Mouse (Mus musculus) cerebellum, postnatal 14 days (tissue): ENCODE measurements around the gene Cbfa2t3.

Experiments used
- DNase-seq, 2 experiments: peaks; one replicate each; pipeline ENCODE4 v3.0.0; 2021; ENCODE audit warnings: mixed read lengths in 2 of 2

Cbfa2t3 gene

GRCm38 (mm10) chr8:122663670-122664069 lies 35.2 kb downstream of the Cbfa2t3 start:
- no peak for DNase-seq

GRCm38 (mm10) chr8:122663106-122663505 lies 35.8 kb downstream of the Cbfa2t3 start:
- no peak for DNase-seq

DNA sequence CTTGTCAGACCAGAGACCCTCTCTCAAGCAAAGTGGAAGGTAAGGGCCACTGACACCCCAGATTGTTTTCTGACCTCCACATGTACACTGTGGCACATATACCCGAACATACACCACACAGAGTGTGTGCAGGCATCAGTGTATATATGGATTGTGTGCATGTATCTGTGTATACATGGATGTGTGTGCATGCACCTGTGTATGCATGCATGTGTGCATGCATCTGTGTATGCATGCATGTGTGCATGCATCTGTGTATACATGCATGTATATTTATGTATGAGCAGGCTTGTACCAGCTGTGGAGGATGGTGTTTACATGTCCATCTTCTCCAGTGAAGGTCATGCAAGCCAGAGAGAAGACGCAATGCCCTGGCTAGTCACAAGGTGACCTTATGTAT lies 37.0 kb downstream of the Cbfa2t3 start:
- no peak for DNase-seq

DNA sequence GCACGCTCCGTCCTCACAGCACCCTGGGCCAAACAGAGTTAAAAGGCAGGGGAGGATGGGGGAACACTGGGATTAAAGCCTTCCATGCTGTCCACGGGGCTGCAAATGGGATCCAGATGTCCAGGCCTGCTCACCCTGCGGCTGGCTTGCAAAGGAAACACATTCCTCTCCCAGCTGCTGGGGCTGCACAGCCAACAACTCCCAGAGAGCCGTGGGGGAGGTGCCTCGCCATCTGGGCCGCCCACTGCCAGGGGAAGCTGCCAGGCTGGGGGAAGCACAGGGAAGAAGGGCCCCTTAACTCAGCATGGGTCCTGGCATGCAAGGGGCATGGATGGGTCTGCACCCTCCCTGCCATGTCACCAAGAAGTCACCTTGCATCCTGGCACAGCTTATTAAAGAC lies 37.8 kb downstream of the Cbfa2t3 start:
- DNase-seq, result peak; percentile 78

DNA sequence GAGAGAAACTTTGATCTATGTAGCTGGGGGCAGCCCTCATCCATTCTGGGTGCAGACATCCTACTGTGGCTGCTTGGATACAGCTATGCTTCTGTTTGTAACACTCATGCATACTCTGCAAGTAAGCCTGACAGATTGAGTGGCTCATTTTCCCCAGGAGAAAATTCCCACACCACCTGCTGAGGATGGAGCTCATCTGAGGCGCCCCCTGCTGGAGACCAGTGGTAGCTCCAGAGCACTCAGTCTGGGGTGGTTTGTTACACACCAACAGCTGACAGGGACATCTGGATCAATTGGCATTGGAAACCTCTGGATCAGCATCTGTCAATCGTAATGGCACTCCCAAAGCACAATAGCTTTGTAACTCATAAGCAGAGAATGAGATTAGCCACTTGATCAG lies 38.9 kb downstream of the Cbfa2t3 start:
- peak in 1 of 2 experiments; percentile 57 for DNase-seq

DNA sequence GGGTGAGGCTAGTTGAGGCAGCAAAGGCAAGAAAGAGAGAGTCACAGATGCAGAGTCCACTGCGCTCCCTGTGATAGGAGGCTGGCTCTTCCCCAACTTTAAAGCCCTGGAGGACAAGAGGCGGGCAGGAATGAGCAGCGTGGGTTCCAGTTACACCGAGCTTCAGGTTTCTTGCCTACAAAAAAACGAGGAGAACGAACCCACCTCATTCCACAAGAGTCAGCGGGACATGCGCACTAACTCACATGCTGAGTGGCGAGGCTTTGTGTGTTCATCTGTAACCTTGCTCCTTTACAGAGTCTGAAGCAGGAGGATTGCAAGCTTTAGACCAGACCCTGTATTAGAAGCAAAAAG lies 40.1 kb downstream of the Cbfa2t3 start:
- DNase-seq, result no peak

GRCm38 (mm10) chr8:122658149-122658806 lies 40.6 kb downstream of the Cbfa2t3 start:
- no peak for DNase-seq

DNA sequence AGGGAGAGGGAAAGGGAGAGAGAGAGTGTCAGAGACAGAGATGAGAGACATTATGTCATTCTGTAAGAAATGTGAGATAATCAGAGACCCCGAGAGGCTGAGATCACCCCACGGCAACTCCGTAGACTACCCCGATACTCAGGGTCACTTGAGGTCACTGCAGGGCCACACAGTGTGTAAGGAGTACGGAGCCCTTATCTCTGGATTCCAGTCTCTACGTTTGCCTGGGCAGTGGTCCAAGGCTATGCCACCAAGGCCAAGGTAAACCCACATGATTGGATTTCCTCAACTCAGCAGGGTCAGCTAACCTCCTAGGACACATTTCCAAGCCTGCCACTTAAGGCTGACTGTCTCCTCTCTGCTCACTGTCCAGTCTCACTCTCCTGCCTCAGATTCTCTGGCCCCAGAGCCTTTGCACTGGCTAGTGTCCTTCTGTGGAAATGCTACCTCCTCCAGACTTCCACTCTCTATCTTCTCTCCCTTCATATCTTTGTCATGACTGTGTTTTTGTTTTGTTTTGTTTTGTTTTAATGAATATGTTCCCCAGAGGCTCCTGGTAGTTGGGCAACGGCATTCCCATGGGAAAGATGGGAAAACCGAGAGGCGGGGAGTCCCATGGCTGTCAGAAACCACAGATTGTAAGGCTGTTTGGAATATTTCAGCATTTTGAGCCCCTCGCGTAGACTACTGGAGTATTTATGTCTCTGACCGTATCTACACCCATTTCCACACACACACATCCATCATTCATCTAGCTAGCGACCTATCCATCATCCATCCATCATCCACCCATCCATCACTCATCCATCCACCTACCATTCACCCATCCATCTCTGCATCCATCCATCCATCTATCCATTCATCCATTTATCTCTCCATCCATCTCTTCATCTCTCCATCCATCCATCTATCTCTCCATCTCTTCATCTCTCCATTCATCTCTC lies 42.6 kb downstream of the Cbfa2t3 start:
- DNase-seq, result peak; percentile 57 to 60

- peak; percentile 50 to 59 for DNase-seq
Measured at GRCm38 (mm10) chr8:122654768-122655167, 44.1 kb downstream of the Cbfa2t3 start.

GRCm38 (mm10) chr8:122652643-122653042 lies 46.3 kb downstream of the Cbfa2t3 start:
- DNase-seq, result no peak

GRCm38 (mm10) chr8:122651326-122651921 lies 47.5 kb downstream of the Cbfa2t3 start:
- peak in 1 of 2 experiments; percentile 57 for DNase-seq

GRCm38 (mm10) chr8:122648192-122648970 lies 50.5 kb downstream of the Cbfa2t3 start:
- DNase-seq, result no peak

DNA sequence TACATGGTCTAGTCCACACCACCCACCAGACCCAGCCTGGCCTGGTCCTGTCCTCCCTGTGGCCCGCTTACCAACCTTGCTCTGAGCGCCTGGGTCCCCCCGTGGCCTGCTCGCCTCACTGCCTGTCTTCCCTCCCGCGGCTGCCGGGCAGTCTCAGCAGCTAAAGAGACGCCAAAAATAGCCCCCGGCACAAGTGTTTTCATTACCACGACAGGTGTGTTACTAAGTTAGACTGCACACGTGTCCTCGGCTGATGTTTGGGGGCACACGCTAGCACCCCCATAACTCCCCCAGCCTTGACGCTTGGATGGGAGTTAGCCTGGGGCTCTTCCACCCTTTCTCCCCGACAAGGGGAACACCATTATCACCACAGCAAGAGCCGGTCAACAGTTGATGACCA lies 52.6 kb downstream of the Cbfa2t3 start:
- no peak for DNase-seq

DNA sequence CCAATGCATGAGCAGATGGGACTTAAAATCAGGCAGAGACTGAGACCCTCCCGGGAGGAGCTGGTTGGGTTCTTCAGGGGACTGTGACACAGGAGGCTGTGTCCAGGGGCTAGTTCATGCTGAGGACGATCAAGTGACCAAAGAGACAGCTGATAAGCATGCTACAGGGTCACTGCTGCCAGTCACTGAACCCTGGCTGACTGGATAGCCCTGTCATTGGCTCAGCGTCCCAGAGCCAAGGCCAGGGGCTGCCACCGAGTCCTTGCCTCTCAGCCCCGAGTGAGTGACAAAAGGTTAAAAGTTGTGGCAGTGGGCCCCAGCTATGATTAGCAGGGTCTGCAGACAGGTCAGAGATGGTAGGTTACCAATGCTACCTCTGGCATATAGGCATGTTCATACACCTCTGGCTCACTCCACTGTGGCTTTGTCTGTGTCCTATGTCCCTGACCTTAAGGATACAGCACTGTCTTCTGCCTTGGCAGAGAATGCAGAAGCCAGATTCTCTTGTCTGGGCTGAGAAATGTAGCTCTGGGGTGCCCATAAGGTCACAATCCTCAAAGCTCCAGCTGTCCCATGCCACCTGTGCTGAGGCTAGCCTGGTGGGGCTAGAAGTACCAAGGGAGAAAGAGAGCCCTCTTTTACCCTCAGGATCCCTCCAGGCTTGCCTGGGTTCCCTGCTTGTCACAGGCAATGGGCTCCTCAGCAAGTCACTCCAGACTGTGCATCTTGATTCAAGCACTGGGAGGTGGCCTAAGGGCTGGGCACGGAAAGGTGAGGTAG lies 54.5 kb downstream of the Cbfa2t3 start:
- DNase-seq, result no peak

DNA sequence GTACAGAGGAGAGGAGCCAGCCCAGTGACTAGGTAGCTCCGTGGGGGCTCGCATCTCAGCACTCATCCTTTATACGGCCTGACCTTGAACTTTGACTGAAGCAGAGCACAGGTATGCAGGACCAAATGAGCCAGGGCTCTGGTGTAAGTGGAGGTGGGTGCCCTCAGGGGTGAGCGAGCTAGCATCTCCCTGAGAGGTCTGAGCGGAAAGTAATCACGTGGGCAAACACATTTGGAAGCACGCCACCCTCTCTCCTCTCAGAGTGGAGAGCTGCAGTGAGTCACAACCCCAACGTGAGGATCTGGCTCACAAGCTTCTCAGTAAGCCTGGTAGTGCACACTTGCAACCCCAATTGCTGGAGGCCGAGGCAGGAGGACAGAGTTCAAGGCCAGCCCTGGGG lies 56.8 kb downstream of the Cbfa2t3 start:
- DNase-seq, result peak; percentile 60 to 71

DNA sequence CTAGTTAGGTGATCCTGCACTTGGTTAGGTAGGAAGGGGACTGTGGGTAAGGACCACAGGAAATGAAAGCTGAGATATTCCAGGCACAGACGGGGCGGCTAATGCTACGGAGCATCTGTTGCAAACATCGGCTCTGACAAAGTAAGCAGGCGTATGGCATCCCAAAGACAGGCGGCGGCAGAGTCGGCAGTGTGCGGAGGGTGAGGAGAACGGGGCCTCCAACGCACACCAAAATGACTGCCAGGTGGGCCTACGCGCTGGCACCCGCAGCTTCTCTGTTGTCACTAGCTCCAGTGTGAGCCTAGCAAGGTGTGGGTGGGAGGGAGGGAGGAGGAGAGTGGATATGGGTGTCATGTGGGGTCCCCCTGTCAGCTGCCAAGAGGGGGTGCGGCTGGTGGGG lies 57.5 kb downstream of the Cbfa2t3 start:
- DNase-seq, result no peak

DNA sequence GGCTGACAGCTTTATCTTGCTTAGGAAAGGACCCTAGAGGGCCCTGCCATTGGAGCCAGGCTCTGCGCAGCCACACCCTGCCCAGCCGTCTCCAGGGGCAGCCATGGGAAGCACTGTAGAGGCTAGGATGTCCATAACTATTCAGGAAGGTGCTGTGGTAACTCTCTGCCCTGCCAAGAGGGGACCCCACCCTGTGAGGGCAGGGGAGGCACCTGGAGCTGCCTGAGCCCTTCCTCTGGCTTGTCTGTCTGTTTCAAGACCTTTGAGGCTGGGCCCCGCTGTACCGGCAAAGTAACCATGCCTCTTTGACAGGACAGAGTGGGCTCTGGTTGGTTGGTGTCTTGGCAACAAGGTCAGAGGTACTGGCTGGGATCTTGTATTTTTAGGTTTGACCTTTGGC lies 58.1 kb downstream of the Cbfa2t3 start:
- DNase-seq, result no peak

GRCm38 (mm10) chr8:122639521-122640248 lies 59.2 kb downstream of the Cbfa2t3 start:
- DNase-seq, result peak; percentile 86 to 88

- DNase-seq, result peak; percentile 72 to 77
Measured at GRCm38 (mm10) chr8:122638601-122639000, 60.3 kb downstream of the Cbfa2t3 start.

DNA sequence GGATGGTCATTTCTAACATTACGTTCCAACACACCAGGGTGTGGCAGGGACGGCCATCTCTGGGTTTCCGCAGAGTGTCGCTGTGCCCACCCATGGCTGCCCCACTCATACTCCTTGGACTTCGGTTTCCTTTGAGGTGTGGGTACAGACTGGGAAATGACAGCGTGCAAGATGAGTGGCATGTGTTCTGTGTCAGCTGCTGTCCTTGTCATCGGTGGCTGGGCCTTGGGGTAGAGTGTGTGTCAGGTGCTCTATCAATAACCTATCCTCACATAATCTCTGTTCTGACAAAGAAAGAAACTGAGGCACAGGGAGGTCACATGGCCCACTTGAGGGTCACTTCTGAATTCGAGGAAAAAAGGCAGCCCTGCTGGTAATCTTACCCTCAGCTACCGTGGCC lies 61.7 kb downstream of the Cbfa2t3 start:
- DNase-seq, result no peak

DNA sequence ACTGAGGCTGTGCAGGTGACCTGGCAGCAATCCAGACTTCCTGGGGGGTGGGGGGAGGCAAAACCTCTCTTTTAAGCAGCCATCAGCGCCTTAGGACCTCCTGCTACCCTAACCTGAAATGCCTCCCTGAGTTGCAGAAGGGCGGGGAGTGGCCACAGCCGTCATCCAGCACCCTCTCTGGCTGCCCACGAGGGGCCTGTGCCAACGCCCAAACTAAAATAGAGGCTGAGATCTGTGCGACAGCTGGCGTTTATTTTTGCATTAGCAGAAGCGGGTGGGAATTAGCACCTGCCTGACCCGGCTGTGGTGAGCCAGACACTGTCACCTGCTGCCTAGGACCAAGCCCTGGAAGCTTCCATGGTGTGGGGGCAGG lies 62.1 kb downstream of the Cbfa2t3 start:
- DNase-seq, result peak in 1 of 2 experiments; percentile 55
